Mouse (Mus musculus) mature B cell (primary cell): ENCODE data around the gene Rcor2.

Experiments used
- in situ Hi-C: fragments of 300-500 bp; cut with MboI; formaldehyde crosslinking; loops from 2 replicates; pipeline ENCODE4 v1.14.3; 2019

Gene Rcor2

DNA sequence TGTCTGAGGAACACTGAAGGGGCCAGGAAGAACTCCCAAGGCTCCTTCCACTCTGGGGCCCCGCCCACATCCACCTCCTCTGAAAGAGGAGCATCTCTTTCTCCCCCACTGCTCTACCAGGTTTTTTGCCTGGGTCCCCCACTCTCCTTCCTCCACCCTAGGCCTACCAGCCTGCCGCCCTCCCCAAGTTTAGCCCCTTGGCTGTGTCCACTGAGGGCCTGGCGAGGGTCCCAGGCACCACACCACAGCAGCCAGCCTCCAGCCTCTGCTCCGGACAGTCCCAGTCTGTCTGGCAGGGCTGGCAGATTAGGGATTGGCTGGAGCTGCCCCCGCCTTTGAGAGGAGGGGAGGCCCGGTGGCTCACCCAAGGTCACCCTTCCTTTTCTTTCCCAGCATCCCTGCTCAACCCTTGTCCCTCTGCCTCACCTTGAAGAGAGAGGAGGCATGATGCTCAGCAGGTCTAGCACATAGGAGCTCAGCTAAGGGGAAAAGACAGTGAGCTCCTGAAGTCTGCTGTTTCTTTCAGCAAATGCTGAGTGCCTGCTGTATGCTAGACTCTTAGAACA lies 2.3 kb upstream of the Rcor2 start:
- in situ Hi-C loops = loop anchor here (5.0 to 10.0 kb wide), 2 partner anchors 82 to 150 kb away; partner anchors contain the start of gene 2700081O15Rik

DNA sequence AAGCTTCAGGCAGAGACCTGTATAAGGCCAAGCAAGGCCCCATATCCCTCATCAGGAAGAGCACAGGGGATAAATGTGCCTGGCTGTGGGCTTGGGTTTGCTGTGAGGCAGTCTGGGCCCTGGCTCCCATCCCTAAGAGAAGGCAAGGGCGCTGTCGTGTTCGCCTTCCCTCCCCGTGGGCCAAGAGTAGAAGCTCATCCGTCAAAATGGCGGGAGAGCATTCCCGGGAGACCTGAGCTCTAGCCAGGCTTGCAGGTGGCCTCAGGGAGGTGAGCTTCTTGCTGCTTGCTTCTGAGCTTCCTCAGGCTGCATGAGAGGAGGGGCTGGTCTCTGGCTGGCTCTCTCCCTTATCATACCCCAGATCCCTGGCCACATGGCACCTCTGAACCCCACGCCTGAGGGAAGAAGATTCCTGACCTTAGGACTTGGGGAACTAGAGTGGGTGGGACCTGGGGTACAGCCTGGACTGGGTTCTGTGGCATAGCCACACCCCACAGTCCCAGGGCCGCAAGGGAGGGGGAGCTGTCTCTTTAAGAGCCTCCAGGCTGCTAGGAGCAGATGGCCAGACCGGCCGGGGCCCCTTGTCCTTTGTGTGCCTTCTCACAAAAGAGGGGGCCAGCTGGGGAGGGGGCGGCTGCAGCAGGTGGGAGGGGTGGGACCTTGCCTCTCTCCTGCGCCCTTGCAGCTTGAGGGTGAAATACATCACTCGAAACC lies 1.5 kb upstream of the Rcor2 start:
- in situ Hi-C loops = loop anchor here (5.0 to 10.0 kb wide), 2 partner anchors 82 to 149 kb away; partner anchors contain the start of gene 2700081O15Rik

DNA sequence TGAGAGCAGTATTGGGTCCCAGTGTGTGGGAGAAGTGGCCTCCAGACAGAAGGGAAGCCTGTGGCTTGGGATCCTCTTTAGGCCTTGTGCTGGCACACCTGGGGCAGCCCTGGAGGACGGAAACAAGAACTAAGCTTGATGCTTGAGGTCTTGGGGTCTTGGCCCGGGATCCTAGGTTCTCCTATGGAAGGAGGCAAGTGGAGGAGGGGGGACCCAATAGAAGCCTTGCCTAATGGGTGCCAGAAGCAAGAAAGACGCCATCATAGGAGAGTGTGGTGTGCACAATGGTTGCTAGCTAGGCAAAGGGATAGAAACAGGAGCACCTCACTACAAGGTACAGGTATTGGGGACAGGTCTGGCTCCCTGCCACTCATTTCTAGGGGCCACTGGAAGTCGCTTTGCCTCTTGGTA lies 699 bp upstream of the Rcor2 start:
- in situ Hi-C loops = loop anchor here (5.0 to 10.0 kb wide), 2 partner anchors 81 to 148 kb away; partner anchors contain the start of gene 2700081O15Rik

DNA sequence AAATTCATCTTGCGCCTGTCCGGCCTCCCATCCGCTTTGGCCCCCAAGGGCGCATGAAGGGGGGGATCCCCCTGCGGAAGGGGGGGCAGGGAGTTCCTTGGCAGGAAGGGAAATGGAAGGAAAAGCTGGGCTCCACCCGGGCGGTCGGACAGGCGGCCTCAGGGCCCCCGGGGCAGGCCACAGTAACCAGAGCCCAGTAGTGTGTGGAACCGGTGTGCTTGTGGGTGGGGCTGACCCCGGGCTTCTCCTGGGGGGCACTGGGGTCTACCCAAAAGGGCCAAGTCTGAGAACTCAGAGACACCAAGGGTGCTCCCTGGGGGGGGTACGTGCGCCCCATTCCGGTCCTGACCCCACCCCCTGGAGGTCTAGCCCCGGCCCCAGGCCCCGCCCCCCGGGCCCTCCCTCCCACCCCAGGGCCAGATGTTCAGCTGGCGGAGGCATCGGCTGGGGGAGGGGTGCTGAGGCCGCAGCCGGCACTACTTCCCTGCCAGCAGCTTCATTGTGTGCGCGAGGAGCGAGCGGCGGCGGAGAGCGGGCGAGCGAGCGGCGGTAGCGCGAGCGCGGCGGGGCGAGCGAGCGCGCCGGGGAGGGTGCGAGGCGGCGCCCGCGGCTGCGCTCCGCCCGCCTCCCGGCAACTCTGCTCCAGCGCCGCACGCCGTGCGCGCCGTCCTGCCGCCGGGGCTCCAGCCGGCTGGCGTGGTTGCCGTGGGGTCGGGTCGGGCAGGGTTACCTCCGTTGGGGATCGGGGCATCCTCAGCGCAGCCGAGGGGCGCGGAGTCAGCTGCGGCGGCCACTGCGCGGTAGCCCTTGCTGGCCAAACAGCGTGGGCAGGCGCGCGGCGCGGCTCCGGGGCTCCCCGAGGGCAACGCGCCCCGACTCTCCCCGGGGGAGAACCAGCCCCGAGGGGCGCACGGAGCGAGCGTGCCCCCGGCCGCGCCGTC lies 926 bp downstream of the Rcor2 start:
- in situ Hi-C loops = loop anchor here (5.0 to 10.0 kb wide), 2 partner anchors 79 to 147 kb away; partner anchors contain the start of gene 2700081O15Rik

DNA sequence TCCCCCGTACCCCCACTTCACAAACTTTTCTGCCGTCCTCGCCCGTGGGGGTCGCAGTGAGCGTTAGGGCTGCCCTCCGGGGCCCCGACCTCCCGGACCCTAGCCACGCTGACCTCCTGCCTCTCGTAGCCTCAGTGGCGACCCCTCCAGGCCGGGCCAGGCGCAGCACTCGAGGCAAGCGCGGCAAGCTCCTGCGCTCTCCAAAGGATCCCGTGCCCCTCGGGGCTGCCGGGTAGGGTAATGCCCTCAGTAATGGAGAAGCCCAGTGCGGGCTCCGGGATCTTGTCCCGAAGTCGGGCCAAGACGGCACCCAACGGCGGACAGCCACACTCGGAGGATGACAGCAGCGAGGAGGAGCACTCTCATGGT lies 1.6 kb downstream of the Rcor2 start:
- in situ Hi-C loops = loop anchor here (5.0 to 10.0 kb wide), 2 partner anchors 79 to 146 kb away; partner anchors contain the start of gene 2700081O15Rik

DNA sequence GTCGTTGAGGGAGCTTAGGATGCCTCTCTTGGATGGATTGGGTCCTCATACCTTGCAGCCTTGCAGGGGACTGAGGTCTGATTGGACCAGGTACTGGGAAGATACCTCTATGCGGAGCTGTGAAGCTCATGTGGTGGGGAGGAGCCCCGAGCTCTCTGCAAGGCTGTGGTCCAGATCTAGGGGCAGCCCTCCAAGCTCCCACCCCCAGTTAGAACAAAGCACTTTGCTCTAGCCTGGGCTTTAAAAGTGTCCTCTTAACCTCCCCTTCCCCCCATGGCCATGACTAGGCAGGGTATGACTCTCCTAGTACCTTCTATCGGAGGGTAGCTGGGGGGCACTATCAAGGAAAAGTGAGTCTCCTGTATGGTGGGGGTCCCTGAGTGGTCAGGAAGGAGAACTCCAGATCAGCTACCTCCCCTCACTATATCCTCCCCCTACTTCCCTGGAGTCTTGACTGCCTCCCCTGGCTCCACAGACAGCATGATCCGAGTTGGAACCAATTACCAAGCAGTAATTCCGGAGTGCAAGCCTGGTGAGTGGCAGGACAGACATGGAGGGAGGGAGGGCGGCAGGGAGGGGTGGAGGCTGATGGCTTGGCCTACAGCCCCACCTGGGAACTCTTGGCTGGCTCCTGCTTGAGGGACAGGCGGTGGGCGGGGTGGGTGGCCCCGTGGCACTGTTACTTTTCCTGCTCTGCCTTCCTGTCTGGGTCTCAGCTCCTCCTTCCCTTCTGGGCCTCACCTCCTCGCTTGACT lies 2.3 kb downstream of the Rcor2 start:
- in situ Hi-C loops = loop anchor here (5.0 to 10.0 kb wide), 2 partner anchors 78 to 145 kb away; partner anchors contain the start of gene 2700081O15Rik

DNA sequence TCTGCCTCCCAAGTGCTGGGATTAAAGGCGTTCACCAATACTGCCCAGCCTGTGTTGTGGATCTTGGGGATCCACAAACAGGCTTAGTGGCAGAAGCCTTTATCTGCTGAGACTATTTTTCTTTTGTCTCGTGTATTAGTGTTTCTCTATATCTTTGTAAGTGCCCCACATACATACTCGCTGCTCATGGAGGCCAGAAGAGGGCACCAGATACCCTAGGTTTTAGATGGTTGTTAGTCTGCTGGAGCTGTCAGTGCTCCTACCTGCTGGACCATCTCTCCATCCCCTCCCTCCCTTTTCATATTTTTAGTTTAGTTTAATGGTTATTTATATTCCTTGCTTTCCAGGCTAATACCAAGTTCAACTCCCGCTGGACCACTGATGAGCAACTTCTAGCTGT lies 6.4 kb downstream of the Rcor2 start:
- in situ Hi-C loops = no loop called here

DNA sequence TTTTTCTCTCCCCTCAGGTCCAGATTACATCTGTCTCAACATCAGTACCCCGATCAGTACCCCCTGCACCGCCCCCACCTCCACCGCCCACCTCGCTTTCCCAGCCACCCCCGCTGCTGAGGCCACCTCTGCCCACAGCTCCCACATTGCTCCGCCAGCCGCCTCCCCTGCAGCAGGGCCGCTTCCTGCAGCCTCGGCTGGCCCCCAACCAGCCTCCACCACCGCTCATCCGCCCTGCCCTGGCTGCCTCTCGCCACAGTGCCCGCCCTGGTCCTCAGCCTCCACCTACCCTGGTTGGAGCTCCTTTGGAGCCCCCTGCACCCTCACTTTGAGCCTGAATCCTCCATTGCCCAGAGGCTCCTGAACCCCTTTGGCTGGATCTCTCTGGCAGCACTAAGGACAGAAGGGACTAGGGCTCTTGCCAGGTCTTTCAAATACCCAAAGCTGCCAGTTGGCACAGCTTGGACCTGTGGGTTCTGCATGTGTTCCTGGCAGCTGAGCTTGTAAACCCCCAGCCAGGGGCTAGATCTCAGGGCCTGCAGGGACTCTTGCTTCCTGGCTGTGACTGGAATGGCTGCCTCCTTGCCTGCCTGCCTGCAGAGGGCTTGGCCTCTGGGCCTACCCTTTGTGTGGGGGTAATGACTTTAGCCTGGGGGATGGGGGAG lies 7.3 kb downstream of the Rcor2 start:
- in situ Hi-C loops = no loop called here

DNA sequence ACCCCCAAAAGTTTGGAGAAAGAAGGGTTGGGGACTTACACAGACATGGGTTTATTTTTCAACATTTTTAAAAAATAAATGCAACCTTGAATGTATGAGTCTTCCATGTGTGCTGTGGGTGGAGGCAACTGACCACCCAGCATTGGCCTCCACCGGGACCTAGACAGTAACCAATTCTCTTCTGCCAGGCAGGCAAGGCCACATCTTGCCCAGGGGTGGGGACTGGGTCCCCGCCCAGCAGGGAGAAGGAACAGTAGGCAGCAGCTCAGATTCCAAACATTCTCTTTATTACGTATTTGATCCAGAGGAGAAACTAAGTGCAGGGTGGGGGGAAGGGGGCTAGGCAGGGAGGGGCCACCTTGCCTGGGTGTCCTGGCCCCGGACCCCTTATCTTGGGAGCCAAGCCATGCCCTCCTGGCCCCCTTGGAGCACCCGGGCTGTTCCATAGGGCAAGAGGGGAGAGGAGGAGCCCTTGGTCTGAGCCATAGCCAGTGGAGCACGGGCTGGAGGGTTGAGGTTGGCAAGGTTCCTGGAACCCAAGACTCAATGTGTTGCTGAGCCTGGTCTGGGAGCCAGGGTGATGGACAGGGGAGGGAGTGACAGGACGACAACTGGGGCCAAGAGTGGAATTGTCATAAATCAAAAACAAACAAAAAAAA lies 8.1 kb downstream of the Rcor2 start:
- in situ Hi-C loops = no loop called here

DNA sequence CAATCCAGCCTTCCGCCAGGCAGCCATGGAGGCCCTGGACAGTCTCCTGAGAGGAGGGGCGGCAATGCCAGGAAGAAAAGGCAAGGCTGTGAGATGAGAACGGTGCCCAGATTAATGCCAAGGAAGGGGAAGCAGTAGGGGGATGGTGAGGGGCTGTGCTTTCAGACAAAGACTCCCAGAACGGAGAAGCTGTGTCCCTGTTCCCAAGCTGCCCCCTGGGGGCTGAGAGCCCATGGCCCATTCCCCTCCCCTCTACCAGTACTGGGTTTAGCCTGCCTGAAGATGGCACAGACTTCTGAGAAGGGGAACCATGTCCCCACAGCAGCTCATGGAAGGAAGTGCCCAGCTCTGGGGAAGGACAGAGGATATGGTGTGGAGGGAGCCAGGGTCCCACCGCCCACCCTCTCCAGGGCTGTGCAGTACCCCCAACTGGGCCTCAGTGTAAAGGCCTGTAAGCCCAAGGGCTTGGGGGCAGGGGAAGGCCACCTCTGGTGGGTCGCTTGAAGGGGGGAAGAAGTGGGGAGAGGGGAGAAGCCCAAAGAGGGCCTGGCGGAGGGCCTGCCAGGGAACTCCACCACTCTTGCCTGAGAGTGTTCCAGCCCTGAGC lies 9.0 kb downstream of the Rcor2 start:
- in situ Hi-C loops = no loop called here

DNA sequence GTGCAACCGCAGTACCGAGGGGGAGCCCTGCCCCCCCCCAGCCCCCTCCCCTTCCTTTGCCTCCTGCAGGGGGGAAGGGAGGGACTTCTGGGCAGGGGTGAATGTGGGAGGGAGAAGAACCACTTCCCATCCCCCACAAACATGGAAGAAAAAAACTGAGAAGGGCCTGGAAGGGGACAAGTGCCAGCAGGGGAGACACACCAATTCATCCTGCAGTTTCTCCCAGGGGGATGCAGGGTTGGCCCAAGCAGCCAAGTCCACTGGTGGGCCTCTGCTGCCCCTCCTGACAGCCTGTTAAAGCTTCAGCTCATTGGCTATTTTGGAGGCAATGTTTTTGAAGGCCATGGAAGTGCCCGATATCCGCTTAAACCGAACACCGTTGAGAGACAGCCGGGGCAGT lies 9.7 kb downstream of the Rcor2 start:
- in situ Hi-C loops = no loop called here

DNA sequence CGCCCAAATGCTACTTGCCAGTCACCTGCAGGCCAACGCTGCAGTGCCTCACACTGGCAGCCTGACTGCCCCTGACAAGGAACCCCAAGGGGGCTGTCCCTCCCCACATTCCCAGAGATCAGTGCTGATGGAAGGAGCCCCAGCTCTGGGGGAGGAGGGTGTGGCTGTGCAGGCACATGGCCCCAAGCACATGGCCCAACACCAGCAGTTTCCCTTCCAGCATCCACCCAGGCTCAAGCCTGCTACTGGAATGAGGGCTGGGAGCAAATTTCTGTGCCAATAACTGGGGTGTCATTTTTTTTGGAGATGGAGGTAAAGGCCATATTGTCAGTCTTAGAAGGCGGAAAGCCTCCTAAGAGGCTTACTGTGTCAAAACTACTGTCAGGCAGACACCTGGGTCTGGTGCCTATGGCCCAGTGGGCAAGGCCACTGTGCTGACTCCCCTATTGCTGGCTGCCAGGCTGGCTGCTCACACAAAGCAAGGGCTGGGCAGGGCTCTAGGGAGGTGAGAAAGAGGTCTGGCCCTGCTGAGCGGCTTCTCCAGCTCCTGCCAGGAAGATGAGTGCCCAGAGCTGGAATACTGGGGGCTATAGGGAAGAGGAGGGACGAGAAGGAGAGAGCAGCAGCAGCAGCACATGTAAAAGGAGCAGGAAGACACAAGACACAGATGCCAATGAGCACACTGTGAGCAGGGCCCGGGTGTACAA lies 11.2 kb downstream of the Rcor2 start:
- in situ Hi-C loops = no loop called here

DNA sequence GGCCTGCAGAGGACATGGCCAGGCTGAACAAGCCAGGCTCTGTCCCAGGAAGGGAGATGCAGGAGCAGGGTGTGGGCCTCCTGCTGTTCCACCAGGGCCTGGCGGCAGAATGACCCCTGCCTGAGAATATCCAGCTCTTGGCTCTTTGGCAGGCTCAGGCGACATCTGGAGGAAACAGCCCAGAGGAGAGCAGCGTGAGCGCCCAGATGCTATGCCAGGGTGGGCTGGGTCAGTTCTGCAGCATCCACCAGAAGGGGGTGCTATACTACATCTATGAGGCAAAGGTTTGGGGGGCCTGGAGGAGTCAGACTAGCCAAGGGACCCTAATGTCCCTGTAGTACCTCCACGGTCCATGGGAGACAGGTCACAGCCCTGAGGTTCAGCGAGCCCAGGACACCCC lies 12.0 kb downstream of the Rcor2 start:
- in situ Hi-C loops = no loop called here

DNA sequence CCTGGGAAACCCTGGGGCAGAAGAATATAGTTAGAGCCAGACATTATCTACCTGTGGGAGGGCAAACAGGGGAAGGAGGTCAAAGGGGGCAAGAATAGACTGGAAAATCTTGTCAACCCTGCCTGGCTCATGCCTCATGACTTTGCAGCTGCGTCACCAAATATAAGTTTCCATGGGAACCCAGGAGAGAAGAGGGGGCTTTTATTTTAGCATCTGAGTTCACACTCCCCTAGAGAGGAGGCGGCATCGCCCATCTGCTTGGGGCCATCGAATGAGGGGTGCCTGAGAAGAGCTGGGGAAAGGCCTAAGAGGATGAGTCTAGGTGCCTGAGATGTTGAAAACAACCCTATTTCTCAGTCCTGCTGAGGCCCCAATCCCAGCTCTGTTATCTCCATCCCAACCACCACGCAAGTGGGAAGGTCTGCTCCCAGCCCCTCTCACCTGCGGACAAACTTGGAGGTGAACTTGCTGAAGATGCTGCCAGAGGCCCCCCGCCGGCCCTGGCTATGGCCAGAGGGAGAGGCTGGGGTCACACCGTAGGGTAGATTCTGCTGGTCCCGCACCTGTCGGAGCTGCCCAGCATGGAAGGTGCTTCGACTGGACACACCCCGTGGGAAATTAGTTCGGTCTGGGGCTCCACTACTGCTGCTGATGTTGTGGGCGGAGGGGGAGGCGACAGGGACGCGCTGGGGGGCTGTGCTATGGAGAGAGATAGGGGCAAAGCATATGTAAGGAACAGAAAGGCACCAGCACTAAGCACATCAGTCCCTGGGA lies 13.6 kb downstream of the Rcor2 start:
- in situ Hi-C loops = no loop called here

DNA sequence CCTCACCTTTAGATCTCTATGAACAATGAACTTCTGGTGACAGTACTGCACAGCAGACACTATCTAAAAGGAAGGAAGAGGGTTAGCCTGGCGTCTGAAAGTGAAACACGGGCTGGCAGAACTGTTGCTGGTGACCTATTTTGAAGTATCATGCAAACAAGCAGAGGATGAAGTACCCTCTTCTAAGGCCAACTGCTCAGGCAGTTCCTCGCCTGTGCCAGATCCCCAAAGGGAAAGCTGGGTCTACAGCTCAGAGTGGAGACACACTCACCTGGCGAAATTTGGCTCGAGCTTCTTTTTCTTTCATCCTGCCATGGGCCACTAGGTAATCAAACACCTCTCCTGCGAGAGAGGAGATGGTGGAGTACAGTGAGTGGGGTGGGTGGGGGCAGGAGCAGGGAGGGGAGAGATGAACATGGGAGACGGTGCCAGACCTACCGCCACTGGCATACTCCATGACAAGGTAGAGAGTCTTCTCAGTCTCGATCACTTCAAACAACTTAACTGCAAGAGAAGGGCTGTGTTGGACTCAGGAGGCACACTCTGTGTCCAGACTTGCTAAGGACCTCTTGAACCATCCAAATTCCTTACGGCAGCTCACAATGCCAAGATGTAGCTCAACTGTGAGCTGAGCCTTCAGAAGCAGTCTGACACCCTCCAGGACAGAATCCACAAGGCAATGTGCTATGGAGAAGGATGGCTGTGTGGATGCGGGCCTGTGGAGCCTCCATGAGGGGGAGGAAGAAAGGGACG lies 19.6 kb downstream of the Rcor2 start:
- in situ Hi-C loops = no loop called here

DNA sequence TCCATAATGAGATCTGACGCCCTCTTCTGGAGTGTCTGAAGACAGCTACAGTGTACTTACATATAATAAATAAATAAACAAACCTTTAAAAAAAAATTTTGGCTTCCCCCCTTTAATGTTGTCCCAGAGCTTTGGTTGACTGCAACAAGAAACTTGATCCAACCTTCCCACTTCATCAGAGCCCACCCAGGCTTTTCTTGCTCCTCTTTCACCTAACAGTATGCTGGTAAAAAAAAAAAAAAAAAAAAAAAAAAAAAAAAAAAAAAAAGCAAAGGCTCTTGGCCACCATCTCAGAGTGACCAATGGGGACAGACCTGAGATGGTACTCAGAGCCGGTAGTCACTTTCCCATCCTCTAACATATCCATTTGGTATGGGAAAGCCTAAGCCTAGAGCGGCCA lies 21.2 kb downstream of the Rcor2 start:
- in situ Hi-C loops = no loop called here

DNA sequence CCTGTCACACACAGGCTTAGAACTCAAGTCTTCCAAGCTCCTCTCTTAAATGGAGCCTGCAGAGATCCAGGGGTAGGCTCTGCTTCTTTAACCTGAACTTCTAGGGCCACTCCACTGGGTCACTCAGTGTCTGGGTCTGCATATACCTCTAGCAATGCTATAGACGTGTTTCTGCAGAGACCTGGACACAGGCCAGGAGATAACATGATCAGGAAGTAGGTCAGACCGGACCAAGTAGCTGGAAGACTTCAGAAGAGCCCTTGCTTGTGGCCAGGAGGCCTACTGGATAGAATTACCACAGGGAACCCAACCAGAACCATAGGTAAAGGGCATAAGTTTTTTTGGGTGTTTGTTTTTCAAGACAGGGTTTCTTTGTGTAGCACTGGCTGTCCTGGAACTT lies 22.6 kb downstream of the Rcor2 start:
- in situ Hi-C loops = no loop called here
